Mouse (Mus musculus) ES-E14 (cell line): ENCODE results near the gene Asic2.

Source experiments
- MAFK ChIP-seq: IDR thresholded peaks from 2 replicates; pipeline ENCODE4 v1.6.1; 2014; ENCODE audit warnings: mild to moderate bottlenecking, low read depth, low read length, inconsistent platforms; ENCODE audit not compliant: insufficient read depth
- ZC3H11A ChIP-seq: IDR thresholded peaks from 2 replicates; pipeline ENCODE4 v1.6.1; 2012; ENCODE audit warnings: low read depth, mild to moderate bottlenecking, inconsistent platforms, low read length, borderline replicate concordance
- ZNF384 ChIP-seq: IDR thresholded peaks from 2 replicates; pipeline ENCODE4 v1.6.1; 2012; ENCODE audit warnings: low read depth, low read length, inconsistent platforms

GRCm38 (mm10) chr11:81964561-81964960, 3.7 kb downstream of the Asic2 start:
- TF ChIP-seq ZC3H11A, result no peak
- no peak for TF ChIP-seq ZNF384
- no peak for TF ChIP-seq MAFK
